ENCODE assay signal across 19 mouse cellular contexts in the genomic region with DNA sequence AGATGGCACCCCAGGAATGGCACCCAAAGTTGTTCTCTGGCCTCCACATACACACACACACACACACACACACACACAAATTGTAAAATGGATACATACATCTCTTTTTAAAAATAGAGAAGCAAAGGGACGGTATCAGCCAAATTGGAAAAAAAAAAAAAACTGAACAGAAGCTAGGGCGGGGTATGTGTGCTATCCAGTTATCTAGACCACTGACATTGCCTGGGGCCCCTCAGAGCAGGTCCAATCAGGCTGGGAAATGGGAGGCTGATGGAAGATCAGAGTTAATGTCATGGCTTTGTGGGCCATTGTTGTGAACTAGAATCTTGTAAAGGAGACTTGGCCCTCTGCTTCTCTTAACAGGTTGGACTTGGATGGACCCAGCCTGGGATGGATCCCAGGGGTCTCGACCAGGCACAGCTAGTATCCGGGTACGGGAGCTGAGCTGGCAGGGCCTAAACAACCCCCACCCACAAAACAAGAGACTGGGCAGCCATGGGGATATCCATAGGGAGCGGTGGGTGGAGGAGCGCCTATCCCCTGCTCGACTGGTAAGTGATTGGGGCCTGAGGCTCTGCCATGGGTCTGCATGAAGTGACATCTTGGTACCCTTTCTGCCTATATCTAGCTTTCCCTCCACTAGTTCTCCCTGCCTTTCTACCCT. TPM values are rescaled to one million over a fixed set of nuclear protein-coding genes. Genes with fewer than 3 reads are reported as not detected.
"Had no signal": no experiment of that assay in that cellular context is flagged by ENCODE, and none has a peak within 500 bp of the region (broad histone marks: within the 10 kb centered on the region; RNA-seq: fewer than 3 reads in every experiment).

No protein-coding gene starts in this region.

- ATAC-seq: midbrain, embryonic 13.5 days had no signal

- H3K27me3 ChIP-seq: limb, embryonic 13.5 days; midbrain, embryonic 13.5 days; neural tube, embryonic 12.5 days; stomach, embryonic 15.5 days had no signal

- H3K4me3 ChIP-seq: limb, embryonic 13.5 days; midbrain, embryonic 13.5 days; myocyte; neural tube, embryonic 12.5 days; stomach, embryonic 15.5 days had no signal

- H3K27ac ChIP-seq: kidney, postnatal 0 days; limb, embryonic 13.5 days; midbrain, embryonic 13.5 days; neural tube, embryonic 12.5 days; stomach, embryonic 15.5 days had no signal

- DNase-seq: kidney, adult 11 months; kidney, adult 9 months; kidney, postnatal 36 days; layer of hippocampus, adult 9-11 months; left cerebral cortex, postnatal 4 days; lung, adult 18-20 months; retina, postnatal 1 day; right cerebral cortex, postnatal 4 days; spleen, adult 18-20 months; thymus, postnatal 14 days had no signal

- H3K4me2 ChIP-seq: limb, embryonic 13.5 days; neural tube, embryonic 12.5 days; stomach, embryonic 15.5 days had no signal

- H3K9ac ChIP-seq: limb, embryonic 13.5 days; midbrain, embryonic 13.5 days; neural tube, embryonic 12.5 days; stomach, embryonic 15.5 days had no signal

- H3K9me3 ChIP-seq: limb, embryonic 13.5 days; midbrain, embryonic 13.5 days; neural tube, embryonic 12.5 days; stomach, embryonic 15.5 days had no signal

RNA-seq across cellular contexts. Expression of gene Lmntd2, which starts 17.1 kb away (rescaled TPM):
- total RNA-seq: layer of hippocampus, adult 18-20 months; left cerebral cortex, postnatal 10 days; megakaryocyte-erythroid progenitor cell, adult 5-6 weeks had no signal
